Mouse (Mus musculus) gastrocnemius, postnatal 10 days (tissue): Measurements from ENCODE around the gene Phgr1. TPM values are rescaled to one million over a fixed set of nuclear protein-coding genes. Genes with fewer than 3 reads are reported as not detected.

Source experiments
- DNase-seq: peaks from one replicate; pipeline ENCODE4 v3.0.0; 2021; ENCODE audit warnings: mixed read lengths
- total RNA-seq, 2 experiments: library from RNA; stranded (reverse); gene quantifications; 2 replicates each; pipeline ENCODE4 v1.2.3; 2021

The Phgr1 gene
- total RNA-seq, 2 experiments from 2014 or later: not detected

GRCm38 (mm10) chr2:118824396-118824795, 51.8 kb downstream of the Phgr1 start:
- no peak for DNase-seq

Other genes starting within 250 kb of the Phgr1 start
- gene Bmf, start 223.1 kb upstream of the Phgr1 start, total RNA-seq: 10 to 100 TPM; 14.5 to 15.7 TPM
- gene Bub1b, start 174.6 kb upstream of the Phgr1 start, total RNA-seq: 10 to 100 TPM in 1 of 2 experiments, 1 to 10 TPM in 1; 9.2 to 15.6 TPM
- under 1 TPM; 0.33 to 0.43 TPM for gene Pak6, start 109.5 kb upstream of the Phgr1 start, total RNA-seq
- under 1 TPM in 1 of 2 experiments, not detected in 1; 0.09 TPM for gene Ankrd63, start 68.8 kb upstream of the Phgr1 start, total RNA-seq
- gene Plcb2, start 44.3 kb upstream of the Phgr1 start, total RNA-seq: 1 to 10 TPM in 1 of 2 experiments, under 1 TPM in 1; 0.40 to 1.1 TPM
- 1 to 10 TPM; 6.0 to 8.6 TPM for gene Inafm2, start 27.0 kb upstream of the Phgr1 start, total RNA-seq
- 1 to 10 TPM; 5.7 to 8.5 TPM for gene Ccdc9b, start 10.1 kb upstream of the Phgr1 start, total RNA-seq
- gene Disp2, start 7.0 kb downstream of the Phgr1 start, total RNA-seq: under 1 TPM; 0.34 to 0.35 TPM
- gene Knstrn, start 41.2 kb downstream of the Phgr1 start, total RNA-seq: 10 to 100 TPM in 1 of 2 experiments, 1 to 10 TPM in 1; 9.4 to 10.0 TPM
- 10 to 100 TPM; 57.9 to 75.4 TPM for gene Ivd, start 89.2 kb downstream of the Phgr1 start, total RNA-seq
- gene Bahd1, start 127.6 kb downstream of the Phgr1 start, total RNA-seq: 1 to 10 TPM; 4.8 to 7.4 TPM
- gene Chst14, start 153.7 kb downstream of the Phgr1 start, total RNA-seq: 10 to 100 TPM in 1 of 2 experiments, 1 to 10 TPM in 1; 9.8 to 11.3 TPM